Mouse (Mus musculus): ENCODE data around the gene Zfp592.

DNA sequence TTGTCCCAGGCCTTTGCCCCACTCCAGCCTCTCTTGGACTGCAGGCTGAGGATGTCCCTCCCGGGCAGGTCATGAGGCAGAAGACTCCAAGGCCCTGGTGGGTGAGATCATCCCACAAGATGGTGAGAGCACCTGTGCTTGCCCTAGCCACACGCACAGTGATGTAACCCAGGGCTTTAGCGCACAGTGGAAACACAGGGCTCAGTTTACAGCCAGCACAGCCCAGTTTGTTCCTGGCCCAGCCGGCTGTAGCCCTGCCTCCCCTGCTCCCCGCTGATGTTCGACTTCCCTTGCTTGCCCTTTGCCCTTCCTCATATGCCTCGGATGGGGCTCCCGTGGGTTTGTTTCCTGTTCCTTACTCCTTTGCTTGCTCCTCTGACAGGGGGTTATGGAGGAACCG is 81.1 kb downstream of the Zfp592 start:
- TF ChIP-seq POLR2A (IDR thresholded peaks at IDR 0.05; ENCODE audit: borderline replicate concordance, low read depth, low read length) (no peak), CTCF (IDR thresholded peaks at IDR 0.05; ENCODE audit: low read depth, low read length) (no peak)
